In genomic region chr1:40382841-40383240, GRCm38 (mm10) we compare ENCODE assay signal across 20 mouse cellular contexts. TPM values are rescaled to one million over a fixed set of nuclear protein-coding genes. Genes with fewer than 3 reads are reported as not detected.
DNase-seq lines count a peak whose midpoint lies in the region; ATAC-seq lines count a peak whose summit lies in the region.
"Had no signal": no experiment of that assay in that cellular context is flagged by ENCODE, and none has a peak within 500 bp of the region (broad histone marks: within the 10 kb centered on the region; RNA-seq: fewer than 3 reads in every experiment).

No protein-coding gene starts in this region.

- peak; percentile 19 for DNase-seq in thymus, postnatal 25 days
- DNase-seq in thymus, postnatal 0 days (ENCODE audit: low spot score): no peak
- peak; percentile 6 to 20 for DNase-seq in CD8-positive naive resting alpha-beta T cell, adult 2 months (ENCODE audit: low read depth in 2 of 2, low spot score in 2 of 2)
- peak; percentile 25 for DNase-seq in thymus, postnatal 4 days
- DNase-seq in layer of hippocampus, adult 18-20 months (ENCODE audit: low spot score in 2 of 2): no peak
- DNase-seq in layer of hippocampus, adult 8-10 months (ENCODE audit: low spot score in 2 of 2): no peak
- DNase-seq in left cerebral cortex, adult 9 months (ENCODE audit: low spot score in 2 of 2): no peak
- DNase-seq: adrenal gland, postnatal 10 days; cerebellum, adult 11-12 months; cerebellum, adult 9-10 months; cerebellum, postnatal 25 days; gastrocnemius, adult 2 months; gastrocnemius, postnatal 25 days; heart, adult 18-20 months; heart, postnatal 10 days had no signal

- peak; percentile 9 for ATAC-seq in inflammation-experienced regulatory T-cells, adult 6 months
- ATAC-seq: forebrain, embryonic 13.5 days; hindbrain, postnatal 0 days had no signal

RNA-seq across cellular contexts. Expression of gene Il1rl1, which starts 46.5 kb away (rescaled TPM):
- polyA plus RNA-seq in thymus, postnatal 0 days (2015; fragmentation: Nextera tagmentation; extraction: Ambion mirVana): 0.38 and 0.41 TPM in 2 replicates
- 10 to 100 TPM in 1 of 3 experiments, 1 to 10 TPM in 2; 4.7 to 11.5 (median 8.6) TPM for polyA plus RNA-seq in inflammation-experienced regulatory T-cells, adult 6 months (2017; shearing (Covaris generic))
- total RNA-seq in layer of hippocampus, adult 18-20 months (2021): under 1 TPM; 0.10 TPM
- 1 to 10 TPM in 1 of 4 experiments, under 1 TPM in 2, not detected in 1; 0.50 to 1.6 (median 0.94) TPM for total RNA-seq in layer of hippocampus, adult 8-10 months (2022)
- total RNA-seq: ES-E14 had no signal
- polyA plus RNA-seq: forebrain, embryonic 13.5 days; hindbrain, embryonic 13.5 days had no signal

RNA-seq across cellular contexts. Expression of gene Il1rl2, which starts 58.4 kb away (rescaled TPM):
- 5.9 and 7.3 TPM in 2 replicates for polyA plus RNA-seq in thymus, postnatal 0 days (2015; fragmentation: Nextera tagmentation; extraction: Ambion mirVana)
- polyA plus RNA-seq in inflammation-experienced regulatory T-cells, adult 6 months (2017; shearing (Covaris generic)): 1 to 10 TPM; 1.4 to 2.7 (median 2.0) TPM
- total RNA-seq in layer of hippocampus, adult 18-20 months (2021): under 1 TPM; 0.22 to 0.38 TPM
- 1 to 10 TPM in 2 of 4 experiments, under 1 TPM in 2; 0.31 to 2.0 (median 1.2) TPM for total RNA-seq in layer of hippocampus, adult 8-10 months (2022)

Comparison
In these comparisons a context has a peak if more than half of its experiments do, and no peak if none do; other contexts are left out.
1. DNase-seq: peak in thymus, postnatal 25 days (single experiment), CD8-positive naive resting alpha-beta T cell, adult 2 months (2 of 2) and thymus, postnatal 4 days (single experiment); none in thymus, postnatal 0 days (single experiment), layer of hippocampus, adult 18-20 months (0 of 2), layer of hippocampus, adult 8-10 months (0 of 2) and left cerebral cortex, adult 9 months (0 of 2).